Mouse (Mus musculus) C2C12 (cell line): ENCODE results near the gene Fbxo8.

Source experiments
- CTCF ChIP-seq: IDR thresholded peaks from one replicate; pipeline ENCODE4 v1.5.1; 2011; ENCODE audit not compliant: control insufficient read depth, insufficient read depth, insufficient read length
- MAX ChIP-seq: IDR thresholded peaks from one replicate; pipeline ENCODE4 v1.6.1; 2011; ENCODE audit warnings: mild to moderate bottlenecking, control low read depth
- MYOD1 ChIP-seq: IDR thresholded peaks from one replicate; pipeline ENCODE4 v1.6.1; 2011; ENCODE audit warnings: low read depth; ENCODE audit not compliant: control insufficient read depth, insufficient read length
- MYOG ChIP-seq: IDR thresholded peaks from one replicate; pipeline ENCODE4 v1.6.1; 2011; ENCODE audit not compliant: control insufficient read depth, insufficient read length; ENCODE audit errors: extremely low read depth
- USF1 ChIP-seq: IDR thresholded peaks from one replicate; pipeline ENCODE4 v1.6.1; 2011; ENCODE audit warnings: low read depth, mild to moderate bottlenecking, control low read depth, moderate library complexity

GRCm38 (mm10) chr8:56619571-56619970, 68.7 kb downstream of the Fbxo8 start:
- no peak for TF ChIP-seq MAX
- no peak for TF ChIP-seq CTCF
- no peak for TF ChIP-seq MYOD1
- no peak for TF ChIP-seq MYOG
- no peak for TF ChIP-seq USF1
